Mouse (Mus musculus) T-helper 2 cell (primary cell): Measurements from ENCODE around the gene Rfx3.

Source experiments
- in situ Hi-C: fragments of 300-600 bp; cut with MboI, MseI; formaldehyde crosslinking; loops from one replicate; pipeline ENCODE4 v1.15.1; 2025; ENCODE audit warnings: high pct_unique_total_duplicates

The Rfx3 gene

DNA sequence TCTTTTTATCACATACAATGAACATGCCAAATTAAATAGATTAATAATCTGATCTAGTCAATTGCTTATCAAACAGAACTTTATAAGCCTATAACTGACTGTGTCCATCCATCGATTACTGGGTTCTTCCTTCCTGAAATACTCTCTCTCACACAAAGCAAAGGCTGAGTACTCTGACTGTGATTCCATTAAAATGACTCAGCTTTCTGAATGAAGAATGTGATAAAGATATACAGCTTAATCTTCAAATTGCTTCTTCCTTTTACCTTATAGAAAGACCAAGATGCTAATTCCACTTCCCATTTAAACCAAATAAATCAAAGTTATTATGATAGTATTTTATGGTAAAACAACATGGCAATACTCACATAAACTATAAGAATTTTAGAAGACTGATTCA, 105.8 kb downstream of the Rfx3 start:
- in situ Hi-C loops, result no loop called here

DNA sequence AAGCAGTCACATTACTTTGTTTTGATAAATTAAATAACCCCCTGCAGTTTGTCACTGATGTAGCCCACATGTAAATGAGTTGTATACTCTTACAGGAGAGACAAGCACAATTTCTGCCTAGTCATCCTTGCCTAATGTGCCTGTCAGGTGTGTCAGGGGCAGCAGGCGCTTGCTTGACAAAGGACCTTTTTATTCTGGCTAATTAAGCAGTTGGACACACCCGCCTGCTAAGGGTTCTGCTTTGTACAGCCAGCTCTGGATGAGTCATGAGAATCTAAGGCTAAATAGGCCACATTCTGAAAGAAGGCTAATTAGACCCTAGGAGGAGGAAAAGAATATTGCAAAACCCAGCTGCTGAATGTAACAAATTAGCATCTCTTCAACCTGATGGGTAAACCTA, 106.3 kb downstream of the Rfx3 start:
- in situ Hi-C loops, result no loop called here

- in situ Hi-C loops, result no loop called here
Measured at GRCm38 (mm10) chr19:27904209-27904608, 106.8 kb downstream of the Rfx3 start.

DNA sequence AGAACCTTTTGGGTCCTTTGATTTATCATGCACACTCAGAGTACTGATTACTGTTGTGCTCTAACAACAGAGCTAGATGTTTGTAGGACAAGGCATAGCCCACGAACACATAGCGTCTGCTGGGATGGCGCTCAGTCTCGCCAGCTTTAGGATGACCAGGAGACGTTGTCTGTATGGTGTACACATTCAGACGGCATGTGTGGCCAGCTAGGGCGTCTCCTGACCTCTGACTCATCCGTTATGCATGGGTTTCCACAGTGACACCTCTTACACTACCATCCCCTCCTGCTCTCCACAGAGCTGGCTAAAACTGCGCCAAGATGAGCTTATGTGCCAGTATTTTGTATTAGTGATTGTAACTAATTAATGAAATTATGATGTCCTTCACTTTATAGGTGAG, 108.4 kb downstream of the Rfx3 start:
- in situ Hi-C loops, result no loop called here

- in situ Hi-C loops, result no loop called here
Measured at GRCm38 (mm10) chr19:27901693-27902092, 109.3 kb downstream of the Rfx3 start.

DNA sequence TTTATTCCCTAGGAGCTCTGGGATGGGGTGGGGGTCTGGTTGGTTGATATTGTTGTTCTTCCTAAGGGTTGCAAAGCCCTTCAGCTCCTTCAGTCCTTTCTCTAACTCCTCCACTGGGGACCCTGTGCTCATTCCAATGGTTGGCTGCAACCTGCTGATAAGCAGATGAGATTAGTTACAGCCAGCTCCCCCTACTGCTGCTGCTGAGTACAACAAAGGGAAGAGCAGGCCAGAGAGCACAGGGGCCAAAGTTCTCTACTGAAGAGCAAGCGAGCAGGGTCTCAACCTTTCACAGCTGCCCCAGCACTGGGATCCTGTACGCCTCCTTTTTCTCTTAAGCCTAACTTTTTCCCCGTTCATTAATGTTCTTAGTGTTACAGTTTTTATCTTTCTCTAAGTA, 126.4 kb downstream of the Rfx3 start:
- in situ Hi-C loops, result no loop called here

GRCm38 (mm10) chr19:27877429-27877828, 133.5 kb downstream of the Rfx3 start:
- in situ Hi-C loops, result no loop called here

- in situ Hi-C loops, result no loop called here
Measured at GRCm38 (mm10) chr19:27870794-27871193, 140.2 kb downstream of the Rfx3 start.

GRCm38 (mm10) chr19:27859641-27860040, 151.3 kb downstream of the Rfx3 start:
- in situ Hi-C loops, result no loop called here

GRCm38 (mm10) chr19:27848946-27849345, 162.0 kb downstream of the Rfx3 start:
- in situ Hi-C loops, result no loop called here

DNA sequence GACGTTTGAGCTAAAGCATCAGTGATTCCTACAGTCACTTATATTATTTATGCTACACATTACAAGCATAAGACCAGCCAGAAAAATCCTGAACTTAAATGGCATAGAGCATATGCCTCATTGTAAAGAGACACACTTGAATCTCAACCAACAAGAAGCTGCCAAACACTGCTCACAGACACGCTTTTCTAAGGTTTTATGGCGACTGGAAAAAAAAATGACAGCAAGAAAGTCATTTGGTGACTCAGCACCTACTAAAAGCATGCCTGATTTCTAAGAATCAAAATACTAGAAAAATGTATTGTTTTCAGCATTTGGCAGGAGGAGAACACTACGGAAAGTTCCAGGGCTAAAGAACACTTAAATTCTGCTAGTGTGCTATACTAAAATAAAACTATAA, 163.9 kb downstream of the Rfx3 start:
- in situ Hi-C loops, result no loop called here

GRCm38 (mm10) chr19:27838635-27839034, 172.3 kb downstream of the Rfx3 start:
- in situ Hi-C loops, result no loop called here

GRCm38 (mm10) chr19:27838041-27838440, 172.9 kb downstream of the Rfx3 start:
- in situ Hi-C loops, result no loop called here

DNA sequence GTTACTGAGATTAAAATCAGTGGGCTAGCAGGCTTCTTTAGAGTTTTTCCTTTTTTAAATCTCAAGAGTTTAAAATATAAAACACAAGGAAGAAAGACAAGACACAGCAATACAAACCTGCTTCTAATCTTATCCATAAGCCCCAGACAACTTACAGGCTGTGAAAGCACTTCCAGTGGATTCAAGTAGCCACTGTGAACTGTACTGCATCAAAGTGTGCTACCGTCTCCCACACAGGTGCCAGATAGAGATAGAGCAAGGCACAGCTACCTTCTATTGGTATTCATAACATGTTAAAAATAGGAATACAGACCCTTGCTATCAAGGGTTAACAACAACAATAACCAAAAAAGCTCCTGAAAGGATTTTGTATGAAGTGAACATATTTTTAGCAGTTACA, 178.5 kb downstream of the Rfx3 start:
- in situ Hi-C loops, result no loop called here

GRCm38 (mm10) chr19:27828316-27828715, 182.7 kb downstream of the Rfx3 start:
- in situ Hi-C loops, result no loop called here

DNA sequence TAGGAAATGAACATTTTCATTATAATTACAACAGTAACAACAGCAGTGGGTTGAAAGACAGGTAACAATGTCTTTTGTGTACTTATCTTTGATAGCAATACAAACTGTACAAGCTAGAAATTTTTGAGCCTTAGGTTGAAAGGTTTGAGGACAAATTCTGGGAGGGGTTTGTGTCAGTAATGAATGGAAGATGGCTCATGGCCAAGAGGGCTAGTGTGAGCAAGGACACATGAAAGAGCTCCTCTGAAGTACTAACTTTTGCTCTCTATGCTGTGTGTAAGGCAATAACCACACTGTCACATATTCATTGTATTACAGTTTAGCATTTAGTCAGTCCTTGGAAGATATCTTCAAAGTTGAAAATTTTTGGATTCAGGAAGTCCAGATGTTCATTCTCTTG, 193.3 kb downstream of the Rfx3 start:
- in situ Hi-C loops, result no loop called here

GRCm38 (mm10) chr19:27780030-27780429, 230.9 kb downstream of the Rfx3 start:
- in situ Hi-C loops, result loop anchor here (5.0 kb wide), 1 partner anchor 722 kb away; no protein-coding TSS in a partner anchor

GRCm38 (mm10) chr19:27770716-27771265, 240.2 kb downstream of the Rfx3 start:
- in situ Hi-C loops, result no loop called here

GRCm38 (mm10) chr19:27768444-27768843, 242.5 kb downstream of the Rfx3 start:
- in situ Hi-C loops, result no loop called here

GRCm38 (mm10) chr19:27760309-27760708, 250.7 kb downstream of the Rfx3 start:
- in situ Hi-C loops, result no loop called here

DNA sequence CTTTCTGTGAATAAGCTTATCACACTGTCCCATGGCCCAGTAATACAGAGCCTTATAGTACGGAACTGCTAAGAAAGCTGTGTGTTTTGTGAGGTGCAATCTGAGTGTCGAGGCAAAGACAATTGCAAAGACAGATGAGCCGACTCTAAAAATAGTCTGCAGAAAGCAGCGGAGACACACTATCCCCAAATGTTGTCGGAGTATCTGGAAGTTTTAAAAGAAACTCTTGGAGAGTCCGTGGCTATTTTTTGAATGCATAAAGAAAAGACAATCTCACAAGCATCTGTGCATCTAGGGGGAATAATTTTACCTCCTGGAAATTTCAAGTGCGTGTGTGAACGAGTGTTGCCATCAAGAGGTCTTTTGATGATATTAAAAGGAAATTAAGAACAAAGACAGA, 251.6 kb downstream of the Rfx3 start:
- in situ Hi-C loops, result no loop called here

- in situ Hi-C loops, result no loop called here
Measured at GRCm38 (mm10) chr19:27747301-27747700, 263.7 kb downstream of the Rfx3 start.

GRCm38 (mm10) chr19:27738908-27739307, 272.1 kb downstream of the Rfx3 start:
- in situ Hi-C loops, result no loop called here

DNA sequence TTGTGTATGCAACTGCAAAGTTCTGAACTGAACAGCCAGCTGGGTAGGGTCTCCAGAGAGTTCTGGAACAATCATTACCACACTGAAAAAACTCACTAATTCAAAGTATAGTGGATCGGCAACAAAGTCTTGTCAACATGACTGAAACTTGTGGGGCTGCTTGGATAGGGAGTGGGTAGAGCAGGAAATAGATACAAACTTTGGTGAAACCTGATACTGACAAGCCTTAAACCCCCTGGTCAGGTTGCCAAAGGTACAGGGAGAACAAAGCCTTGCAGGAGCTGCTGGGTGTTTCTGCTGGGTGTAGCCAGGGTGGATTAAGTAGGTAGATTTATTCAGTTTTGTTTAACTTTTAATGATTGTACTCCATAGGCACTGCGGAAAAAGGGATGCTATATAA, 274.4 kb downstream of the Rfx3 start:
- in situ Hi-C loops, result no loop called here
